Mouse (Mus musculus): ENCODE measurements at regions not wholly inside any gene's neighbourhood (a gene's known extent, or its start where the extent isn't known, plus 50 kb on each side); places are given as distances from the start of the nearest gene placed in this dataset.

DNA sequence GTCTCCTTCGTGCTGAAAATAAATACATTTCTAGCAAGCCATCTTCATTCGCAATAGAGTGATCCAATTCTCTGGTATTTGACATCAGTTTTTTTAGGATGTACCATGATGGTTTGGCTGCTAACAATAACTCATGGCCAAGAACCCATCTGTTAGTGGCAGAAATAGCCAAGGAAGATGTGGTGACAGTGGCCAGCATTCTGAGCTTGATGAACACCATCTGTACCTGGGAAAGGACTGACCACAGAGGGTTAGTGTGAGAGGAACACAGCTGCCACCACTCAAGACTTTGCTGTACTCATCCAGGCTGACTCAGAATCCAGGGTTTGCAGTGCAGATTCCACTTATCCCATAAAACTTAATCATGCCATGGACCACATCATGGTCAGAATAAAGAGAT lies 348.8 kb upstream of the Grm7 start:
- WGBS = 81% methylated on average over 2 of the region's 2 CpGs
- H3K4me3 ChIP-seq (ENCODE audit: low read depth, low read length) = no peak overlapping the region
- no peak overlapping the region for H3K9ac ChIP-seq (ENCODE audit: low read depth, low read length)
- H3K9me3 ChIP-seq (ENCODE audit: control insufficient read depth, low read length) = no peaks in the 10 kb centered on the region
- H3K4me1 ChIP-seq (replicated peaks; ENCODE audit: control insufficient read depth, insufficient read depth, low read length) = no peaks in the 10 kb centered on the region
- H3K36me3 ChIP-seq (ENCODE audit: control insufficient read depth, insufficient read depth, low read length) = no peaks in the 10 kb centered on the region
- ATAC-seq (ENCODE audit: low FRiP score) (no peak), DNase-seq (ENCODE audit: low spot score) (no peak)
- no peak overlapping the region for H3K27ac ChIP-seq (ENCODE audit: low read depth, low read length)
- no peaks in the 10 kb centered on the region for H3K27me3 ChIP-seq (ENCODE audit: control insufficient read depth, insufficient read depth, low read length)
- no peak overlapping the region for H3K4me2 ChIP-seq (replicated peaks; ENCODE audit: low read depth, low read length)
